Mouse (Mus musculus): Measurements from ENCODE around the gene Fam3b.

DNA sequence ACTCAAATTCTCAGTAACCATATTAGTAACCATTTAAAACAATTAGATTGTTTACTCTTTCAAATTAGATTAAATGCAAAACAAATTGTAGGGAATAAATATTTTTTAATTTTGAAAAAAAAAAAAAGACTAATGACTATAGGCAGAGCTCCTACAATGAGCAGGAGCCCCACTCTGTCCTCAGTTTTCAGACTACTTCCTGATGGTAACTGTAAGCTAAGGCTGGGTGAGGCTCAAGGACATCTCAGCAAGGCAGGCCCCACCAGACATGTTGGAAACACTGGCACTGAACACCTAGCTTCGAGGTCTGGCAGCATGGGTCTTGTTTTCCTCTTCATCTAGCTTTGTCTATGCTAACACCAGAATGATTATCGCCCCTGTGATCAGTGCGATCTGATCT lies 16.5 kb downstream of the Fam3b start:
- TF ChIP-seq CTCF (IDR thresholded peaks at IDR 0.05; ENCODE audit: low read depth, low read length) (no peak), POLR2A (IDR thresholded peaks at IDR 0.05; ENCODE audit: extremely low read depth, insufficient read depth, low read length) (no peak)
